Mouse (Mus musculus) naive thymus-derived CD4-positive, alpha-beta T cell, adult 2 months (primary cell): Measurements from ENCODE around the gene Spdye4c.

Source experiments
- DNase-seq: peaks from one replicate; pipeline ENCODE4 v3.0.0-alpha.2; 2011; ENCODE audit warnings: low read depth

Spdye4c gene

DNA sequence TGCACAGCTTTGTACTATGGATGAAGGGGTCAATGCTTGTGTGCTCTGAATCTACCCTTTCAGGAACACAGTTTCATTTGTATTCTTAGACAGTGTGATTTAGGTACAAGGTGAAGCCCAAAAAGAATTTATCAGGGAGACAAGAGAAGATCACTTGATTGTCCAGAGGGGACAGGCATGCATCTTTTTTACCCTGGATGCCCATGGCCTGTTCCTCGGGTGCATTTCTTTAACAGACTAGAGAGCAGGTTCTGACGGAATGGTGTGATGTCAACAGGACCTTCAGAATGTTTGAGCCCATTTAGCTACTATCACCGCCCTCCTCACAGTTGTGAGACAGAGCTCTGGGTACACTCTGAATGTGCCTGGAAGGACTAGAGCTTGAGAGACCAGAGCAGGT is at the start of gene Spdye4c:
Gene Spdye4c, plus strand, starts transcription at position 301 of the 400 bp plus-strand sequence.
- no peak for DNase-seq

DNA sequence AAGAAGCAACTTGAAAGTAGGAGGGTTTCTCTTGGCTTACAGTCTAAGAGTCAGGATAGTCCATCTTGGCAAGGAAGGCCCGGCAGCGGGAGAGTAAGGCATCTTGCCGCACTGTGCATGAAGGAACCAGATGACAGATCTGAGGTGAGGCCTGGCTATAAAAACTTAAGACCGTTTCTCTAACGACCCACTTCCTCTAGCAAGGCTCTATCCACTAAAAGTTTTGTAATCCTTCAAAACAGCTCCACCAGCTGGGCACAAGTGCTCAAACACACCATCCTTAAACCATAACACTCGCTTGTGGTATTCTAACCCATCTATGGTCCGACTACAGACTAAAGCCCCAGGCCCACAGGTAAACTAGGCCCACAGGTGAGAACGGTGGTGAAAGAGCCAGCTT is 47.5 kb upstream of the Spdye4c start:
- DNase-seq = no peak

DNA sequence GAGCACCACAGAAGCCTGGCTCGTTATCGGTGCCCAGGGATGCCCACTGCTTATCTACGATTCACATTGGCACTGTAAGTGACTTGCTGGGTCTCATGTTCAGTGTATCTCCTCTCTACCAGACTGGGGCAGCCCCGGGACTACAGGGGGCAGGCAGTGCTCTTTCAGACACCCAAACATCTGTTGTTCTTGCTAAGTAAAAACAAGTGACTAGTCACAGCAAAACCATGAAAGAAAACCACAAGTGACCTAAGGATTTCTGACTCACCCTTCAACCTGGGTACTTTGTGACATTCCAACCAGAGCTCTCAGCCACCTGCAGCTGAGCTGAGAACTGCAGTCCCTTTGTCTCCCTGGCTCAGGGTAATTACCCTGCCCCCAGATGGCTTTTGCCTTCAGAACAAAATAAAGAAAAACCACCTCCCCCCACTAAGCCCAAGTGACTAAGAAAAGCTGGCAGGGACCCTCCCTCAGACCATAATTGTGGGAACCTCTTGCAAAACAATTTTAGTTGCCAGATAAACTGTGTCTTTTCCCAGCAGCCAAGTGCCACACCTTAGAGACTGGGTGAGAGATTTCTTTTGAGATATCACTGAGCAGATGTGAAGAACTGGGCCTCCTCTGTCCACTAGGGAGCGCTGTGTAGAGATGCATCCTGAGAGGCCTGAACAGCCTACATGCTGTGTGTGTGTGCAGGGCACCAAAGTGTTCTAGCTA is 46.4 kb upstream of the Spdye4c start:
- DNase-seq = peak; percentile 61

DNA sequence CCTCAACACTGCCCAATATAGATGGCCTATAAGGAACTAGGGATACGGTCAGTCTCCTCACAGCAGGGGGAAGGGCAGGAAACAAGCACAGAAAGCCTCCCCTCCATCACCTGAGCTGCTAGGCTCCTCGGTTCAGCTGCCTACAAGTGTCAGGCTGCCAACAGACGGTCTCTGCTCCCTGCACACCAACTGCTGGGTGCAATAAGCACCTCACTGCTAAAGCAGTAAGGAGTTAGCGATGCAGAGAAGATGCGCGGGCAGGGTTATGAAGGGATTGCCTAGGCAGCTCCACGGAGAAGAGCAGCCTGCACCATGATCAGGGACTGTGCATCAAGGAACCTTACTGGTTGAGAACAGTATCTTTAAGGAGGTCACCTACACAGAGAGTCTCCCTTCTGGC is 45.6 kb upstream of the Spdye4c start:
- DNase-seq = no peak

DNA sequence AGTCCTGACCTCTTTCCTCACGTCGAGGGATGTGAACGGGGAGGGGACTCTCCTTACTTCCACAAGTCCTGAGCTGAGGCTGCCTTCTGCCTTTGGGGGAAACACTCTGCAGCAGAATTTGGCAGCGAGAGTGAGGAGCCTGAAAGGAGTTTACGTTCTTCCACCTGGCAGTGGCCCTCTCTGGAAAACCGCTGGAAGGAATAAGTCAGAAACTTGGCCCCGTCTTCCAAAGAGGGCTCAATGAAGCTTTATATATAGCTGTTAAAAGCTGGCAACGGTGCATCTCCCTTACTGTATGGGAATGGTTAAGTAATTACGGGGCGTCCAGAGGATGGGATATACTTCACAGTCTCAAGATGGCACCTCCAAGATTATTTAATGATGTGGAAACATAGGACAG is 43.9 kb upstream of the Spdye4c start:
- DNase-seq = no peak

DNA sequence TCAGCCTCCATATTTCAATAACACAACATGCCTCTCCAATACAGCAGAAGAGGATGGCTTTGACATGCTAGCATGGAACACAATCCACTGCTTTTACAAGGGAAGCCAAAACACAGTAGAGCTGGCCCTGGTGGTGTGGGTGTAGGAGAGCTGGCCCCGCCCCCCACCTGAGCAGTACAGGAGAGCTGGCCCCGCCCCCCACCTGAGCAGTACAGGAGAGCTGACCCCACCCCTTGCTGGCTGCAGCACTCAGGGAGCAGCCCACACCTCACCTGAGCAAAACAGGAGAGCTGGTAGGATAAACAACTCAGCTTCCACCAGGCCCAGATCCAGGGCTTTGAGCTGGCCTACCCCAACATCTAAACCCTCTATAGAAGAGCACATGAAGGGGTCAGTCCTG is 42.7 kb upstream of the Spdye4c start:
- DNase-seq = no peak

DNA sequence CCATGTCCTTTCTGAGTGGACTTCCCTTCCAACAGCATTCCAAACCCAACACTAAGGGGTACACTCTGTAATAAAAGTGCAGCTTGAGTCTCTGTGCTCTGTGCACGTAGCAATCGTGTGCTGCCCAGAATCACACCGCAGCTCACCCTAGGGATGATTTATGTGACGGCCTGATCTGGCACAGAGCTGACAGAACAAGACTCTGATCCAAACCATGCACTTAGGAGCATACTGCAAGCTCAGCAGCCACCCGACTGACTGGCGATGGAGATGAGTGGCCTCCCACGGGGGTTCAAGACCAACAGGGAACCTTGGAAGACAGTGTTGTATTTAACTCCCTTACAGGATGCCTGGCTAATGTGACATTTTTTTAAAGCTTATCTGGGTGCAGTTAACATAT is 41.4 kb upstream of the Spdye4c start:
- no peak for DNase-seq

DNA sequence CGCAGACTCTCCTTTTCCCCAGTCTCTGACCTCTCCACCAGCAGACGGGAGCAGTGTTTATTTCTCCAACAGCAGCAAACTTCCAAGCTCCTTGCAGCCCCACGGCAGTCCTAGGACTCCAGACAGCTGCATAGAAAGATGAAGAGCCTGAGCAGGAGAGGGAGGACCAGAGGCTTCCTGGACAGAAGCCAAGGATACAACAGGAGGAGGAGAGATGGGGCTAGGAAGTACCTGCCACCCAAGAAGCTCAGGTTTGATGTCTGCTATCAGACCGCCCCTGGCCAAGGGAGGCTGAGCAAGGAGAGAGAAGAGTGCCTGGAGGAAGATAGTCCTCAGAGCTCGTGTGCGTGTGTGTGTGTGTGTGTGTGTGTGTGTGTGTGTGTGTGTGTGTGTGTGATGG is 41.0 kb upstream of the Spdye4c start:
- DNase-seq = no peak

DNA sequence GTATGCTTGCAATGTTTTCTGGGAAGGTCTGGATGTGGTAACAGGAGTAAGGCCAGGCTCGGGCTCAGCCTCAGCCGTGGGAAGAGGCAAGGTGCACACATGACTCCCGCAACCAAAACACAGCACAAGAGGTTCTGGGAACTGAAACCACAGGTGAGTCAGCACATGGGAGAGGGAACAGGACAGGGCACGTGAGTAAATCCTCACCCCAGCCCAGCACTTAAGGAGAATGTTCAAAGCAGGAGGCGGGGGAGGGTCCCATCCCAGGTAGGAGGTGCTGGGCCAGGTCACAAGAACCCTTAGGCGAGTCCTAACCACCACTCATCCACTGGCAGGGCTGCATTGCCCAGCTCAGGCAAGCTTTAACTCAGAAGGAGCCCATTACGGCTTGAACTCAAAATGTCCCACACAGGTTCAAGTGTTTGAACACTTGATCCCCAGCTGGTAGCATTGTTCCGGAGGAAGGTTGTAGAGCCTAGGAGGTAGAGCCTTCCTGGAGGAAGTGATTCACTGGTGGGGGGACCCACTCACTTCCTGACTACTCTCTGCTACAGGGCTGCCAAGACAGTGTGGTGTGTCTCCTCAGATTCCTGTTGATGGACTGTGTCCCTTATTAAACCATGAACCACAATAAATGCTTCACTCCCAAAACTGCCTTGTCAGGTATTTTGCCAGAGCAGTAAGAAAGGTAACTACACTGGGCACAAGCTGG is 38.8 kb upstream of the Spdye4c start:
- no peak for DNase-seq

DNA sequence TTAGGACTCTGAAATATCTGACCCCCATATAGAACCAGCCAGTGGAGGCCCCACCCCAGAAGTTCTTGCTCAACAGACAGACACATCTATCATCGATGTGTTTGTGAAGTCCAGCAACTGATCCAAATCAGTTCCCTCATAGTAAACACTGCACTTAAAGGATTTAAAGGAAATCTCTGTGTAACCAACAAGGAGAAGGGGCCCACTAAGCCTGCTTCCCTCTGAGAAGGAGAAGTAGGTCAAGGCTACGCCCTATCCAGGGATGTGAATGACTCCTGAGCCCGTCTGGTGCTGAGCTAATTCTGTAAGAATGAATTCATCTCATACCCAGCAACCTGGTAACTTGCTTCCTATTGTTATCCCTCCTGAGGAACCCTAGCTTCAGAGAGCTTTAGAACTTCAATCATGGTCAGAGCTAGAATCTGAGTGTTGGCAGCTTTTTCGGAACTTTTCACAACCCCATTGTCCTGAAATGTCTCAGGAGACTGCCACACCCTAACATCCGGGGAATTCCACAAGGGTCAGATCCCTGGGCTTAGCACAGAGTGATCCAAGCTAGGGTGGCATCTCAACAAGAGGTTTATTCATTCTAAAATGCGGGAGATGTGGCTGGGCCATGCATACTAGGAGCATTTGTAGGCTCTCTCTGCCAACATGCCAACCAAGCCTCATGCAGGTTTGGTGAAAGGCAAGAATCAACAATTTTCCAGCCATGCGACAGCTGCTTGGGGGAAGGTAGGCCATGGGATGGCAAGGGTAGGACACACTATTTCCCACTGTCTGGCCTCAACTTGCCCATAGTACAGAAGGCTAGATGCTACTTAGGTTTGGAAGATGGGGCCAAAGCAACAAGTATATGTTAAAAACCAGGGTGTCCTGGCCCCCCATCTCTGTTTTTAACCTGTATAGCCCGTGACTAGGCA is 38.0 kb upstream of the Spdye4c start:
- DNase-seq = no peak

DNA sequence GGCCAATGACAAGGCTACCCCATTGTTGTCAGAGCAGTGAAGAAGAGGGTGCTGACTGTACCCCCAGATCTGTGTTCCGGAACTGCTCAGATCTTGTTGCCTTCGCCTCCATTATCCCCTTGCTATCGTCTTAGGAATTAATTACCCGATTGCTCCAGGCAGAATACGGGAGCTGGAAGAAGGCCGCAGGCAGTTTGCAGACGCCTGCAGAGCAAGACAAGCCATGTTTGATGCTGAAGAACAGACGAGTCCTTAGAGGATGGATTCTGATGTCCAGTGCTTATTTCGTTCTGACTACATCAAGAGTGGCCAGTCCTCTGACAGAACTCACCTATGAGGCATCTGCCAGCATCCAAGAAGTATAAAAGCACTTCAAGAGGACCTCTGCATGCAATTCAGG is 35.9 kb upstream of the Spdye4c start:
- DNase-seq = no peak

DNA sequence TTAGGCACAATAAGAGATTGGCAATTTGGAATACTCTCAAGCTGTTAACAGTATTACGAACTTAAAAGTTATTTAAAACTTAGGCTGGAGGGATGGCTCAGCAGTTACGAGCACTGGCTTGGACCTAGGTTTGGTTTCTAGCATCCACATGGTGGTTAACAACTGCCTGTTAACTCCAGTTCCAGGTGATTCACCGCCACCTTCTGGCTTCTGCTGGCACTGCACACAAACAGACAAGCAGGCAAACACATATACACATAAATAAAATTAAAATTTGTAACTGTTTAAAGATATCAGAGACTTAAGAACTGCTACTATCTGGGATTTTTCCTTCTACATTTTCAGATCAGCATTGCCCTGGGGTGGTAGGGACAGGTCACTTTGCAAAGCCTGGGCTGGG is 26.8 kb upstream of the Spdye4c start:
- DNase-seq = no peak

DNA sequence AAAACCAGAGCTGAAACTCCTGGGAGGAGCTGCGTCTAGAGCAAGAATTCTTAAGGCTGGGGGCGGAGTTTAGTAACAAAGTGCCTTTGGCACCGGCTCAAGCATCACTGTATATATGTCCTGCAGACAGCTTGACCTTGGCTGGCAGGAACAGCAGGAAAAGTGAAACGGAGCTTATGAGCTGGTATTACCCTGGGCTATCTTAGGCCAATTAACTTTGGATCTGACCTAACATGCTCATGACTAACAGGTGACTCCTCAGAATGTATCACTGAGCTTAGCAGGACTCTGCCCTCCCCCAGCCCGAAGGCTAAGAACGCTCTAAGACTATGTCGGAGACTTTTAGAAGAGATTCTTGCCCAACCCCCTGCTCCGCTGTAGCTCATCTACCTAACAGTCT is 25.1 kb upstream of the Spdye4c start:
- DNase-seq = no peak

DNA sequence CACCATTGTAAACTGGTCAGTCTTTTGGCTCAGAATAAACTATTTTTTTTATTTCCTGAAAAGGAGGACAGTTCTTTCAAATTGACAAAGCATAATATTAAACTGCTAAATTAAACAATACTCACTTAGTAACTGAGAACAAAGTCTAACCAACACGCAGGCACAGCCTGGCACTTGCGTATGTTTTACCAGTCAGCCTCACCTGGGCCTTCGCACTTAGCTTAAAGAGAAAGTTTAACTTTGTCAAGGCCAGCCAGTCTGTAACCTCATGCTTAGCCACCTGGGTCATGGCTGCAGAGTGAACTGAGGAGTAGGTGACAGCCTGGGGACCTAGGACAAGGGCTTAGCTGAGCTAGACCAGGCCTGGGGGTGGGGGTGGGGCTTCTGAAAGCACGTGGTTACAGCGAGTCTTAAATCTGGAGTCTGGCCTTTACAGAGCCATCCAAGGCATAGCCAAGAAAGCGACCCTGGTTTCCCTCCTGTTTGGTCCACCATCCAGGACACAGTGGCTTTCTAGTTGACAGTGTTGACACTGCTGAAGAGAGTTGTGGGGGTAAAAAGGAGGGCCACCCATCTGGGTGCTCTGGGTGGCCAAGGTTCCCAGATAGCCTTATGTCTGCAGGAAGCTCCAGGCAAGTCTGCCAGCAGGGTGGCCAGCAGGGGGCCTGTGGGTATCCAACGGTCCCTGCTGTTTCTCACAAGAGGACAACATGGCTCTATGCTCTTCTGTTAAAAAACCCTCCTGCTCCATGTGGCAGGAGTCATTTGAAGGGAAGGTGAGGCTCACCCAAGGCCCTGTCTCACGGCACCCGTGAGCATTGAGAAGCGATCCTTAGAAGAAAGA is 24.5 kb upstream of the Spdye4c start:
- no peak for DNase-seq

DNA sequence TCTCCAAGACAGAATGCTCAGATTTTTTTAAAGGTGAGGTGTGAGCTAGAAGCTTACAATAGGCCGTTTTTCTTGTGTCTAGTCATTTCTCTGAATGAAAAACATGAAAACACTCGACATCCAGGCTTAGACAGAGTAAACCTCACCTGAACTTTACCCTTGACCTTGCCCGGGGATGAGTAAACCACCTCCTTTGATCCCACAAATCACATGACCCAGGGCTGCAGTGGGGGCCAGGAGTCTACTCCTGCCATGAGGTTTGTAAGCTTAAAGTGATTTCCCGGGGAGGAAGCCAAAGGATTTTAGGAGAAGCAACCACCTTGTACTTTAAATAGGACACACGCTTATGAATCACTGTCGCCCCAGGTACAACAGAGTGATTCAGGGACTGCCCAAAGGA is 23.0 kb upstream of the Spdye4c start:
- DNase-seq = no peak

DNA sequence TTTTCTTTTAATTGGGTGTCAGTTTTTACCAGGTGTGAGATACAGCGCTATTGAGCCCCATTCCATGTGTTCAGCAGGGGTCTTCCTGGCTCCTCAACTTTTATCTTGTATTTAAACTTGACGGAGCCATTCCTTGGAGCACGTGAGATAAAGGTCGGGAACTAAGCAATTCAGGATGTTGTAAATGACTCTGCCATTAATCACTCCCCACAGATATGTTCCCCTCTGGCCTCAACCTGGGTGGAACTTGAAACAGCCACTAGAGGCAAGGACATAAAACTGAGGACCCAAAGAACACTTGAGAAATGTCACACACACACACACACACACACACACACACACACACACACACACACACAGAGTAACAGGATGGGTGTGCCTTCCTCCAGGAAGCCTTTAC is 22.5 kb upstream of the Spdye4c start:
- no peak for DNase-seq

DNA sequence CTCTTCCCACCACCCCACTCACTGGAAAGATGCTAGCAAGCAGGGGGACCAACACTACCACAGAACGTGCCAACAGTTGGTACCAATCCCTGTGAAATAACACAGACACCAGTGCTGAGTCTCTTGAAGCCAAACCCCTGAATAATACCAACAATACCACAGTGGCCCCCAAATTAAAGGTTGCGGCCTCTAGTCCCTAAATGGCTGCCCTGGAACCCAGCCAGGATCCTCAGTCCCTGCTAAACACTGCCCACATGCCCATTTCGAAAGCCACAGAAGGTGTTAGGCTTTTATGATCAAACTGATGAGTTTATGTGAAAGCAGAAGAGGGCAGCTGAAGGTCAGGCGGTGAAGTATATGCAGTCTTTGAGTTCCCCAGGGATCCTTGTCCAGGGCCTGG is 20.0 kb upstream of the Spdye4c start:
- DNase-seq = no peak

DNA sequence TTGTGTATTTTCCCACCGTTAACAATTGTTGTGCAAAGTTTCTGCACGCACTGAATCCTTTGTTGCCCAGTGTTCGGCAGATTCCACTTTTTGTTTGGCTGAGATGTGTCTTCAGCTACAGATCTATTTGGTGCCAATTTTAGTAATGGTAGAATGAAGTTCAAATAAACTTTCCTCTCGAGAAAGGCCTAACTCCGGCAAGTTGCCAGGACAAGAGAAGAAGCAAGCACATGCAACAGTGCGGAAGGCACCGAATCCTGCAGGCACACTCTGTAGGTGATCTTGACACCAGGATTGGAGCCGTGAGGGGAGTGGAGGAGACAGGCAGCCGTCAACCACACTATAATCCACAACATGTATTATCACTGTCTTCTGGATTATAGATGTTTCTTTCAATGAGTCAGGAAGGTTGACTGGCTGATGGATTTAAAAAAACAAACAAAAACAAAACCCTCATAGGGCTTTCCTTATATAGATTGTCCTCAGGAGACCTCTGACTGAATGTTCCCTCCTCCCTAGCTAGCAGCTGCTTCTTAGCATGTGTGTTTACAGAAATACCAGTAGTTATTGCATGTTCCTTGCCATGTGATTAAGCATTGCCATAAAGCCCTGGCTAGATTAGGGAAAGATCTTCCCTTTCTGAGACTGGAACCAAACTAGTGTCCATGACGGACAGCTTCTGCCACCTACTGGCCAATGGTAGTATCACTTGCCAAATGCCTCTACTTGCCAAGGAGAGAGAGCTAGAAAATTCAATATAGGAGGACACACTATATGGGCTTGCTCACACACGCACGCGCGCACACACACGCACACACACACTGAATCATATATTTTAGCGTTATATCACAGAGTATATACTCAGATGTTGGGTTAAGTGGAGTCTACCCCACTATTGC is 18.0 kb upstream of the Spdye4c start:
- DNase-seq = peak; percentile 85

DNA sequence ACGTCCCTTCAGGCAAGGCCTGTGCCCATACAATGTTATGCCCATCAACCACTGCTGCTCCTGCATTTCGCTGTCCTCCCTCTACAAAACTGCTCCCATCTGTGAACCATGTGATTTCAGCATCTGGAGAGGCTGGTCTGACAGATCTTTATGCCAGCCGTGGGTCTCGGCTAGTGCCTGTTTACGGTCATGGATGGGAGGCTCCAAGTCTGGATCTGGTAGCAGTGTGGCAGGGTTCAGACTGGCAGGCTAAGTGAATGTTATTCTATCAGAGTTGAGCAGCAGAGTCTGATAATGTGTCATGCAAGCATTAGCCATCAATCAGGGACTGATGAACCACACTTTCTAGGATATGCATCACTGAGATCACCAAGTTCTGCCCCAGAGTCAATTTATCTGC is 8.1 kb upstream of the Spdye4c start:
- DNase-seq = no peak

DNA sequence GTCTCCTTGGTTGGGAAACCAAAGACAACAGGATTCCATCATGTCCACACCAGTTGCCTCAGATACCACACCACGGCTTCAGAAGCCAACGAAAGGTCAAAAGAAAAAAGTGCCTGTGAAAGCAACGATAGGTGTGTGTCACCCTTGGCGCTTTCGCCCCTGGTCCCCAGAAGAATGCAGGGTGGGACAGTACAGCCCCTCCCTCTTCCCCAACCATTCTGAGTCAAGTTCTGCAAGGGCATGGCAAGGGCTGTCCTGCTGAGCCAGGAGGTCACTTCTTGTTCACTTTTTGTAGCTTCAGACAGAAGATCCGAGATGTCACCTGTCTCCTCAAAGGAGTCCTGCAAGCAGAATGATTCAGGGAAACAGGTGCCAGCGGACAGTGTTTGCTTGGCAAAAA is 1.3 kb downstream of the Spdye4c start:
- DNase-seq = no peak

DNA sequence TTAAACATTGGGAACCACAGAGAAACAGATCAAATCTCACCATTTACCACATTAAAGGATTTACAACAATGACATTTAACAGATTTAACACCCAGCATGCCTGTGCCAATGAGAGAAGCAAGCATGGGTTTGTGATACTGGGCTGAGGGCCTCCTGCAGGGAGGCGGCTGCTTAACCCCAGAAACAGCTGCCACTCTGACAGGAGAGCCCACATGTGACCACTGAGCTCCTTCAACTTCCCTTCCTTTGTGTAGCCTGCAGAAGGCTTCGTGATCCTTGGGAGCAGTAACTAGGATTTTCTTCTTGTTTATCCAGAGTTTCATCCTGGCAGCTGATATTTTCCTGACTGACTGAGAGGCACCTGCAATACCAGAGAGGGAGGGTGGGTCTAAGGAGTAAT is 10.5 kb downstream of the Spdye4c start:
- DNase-seq = no peak
